Mouse (Mus musculus) cerebellum, adult 9-10 months (tissue): ENCODE measurements around the gene Gjd2.

Source experiments
- DNase-seq: peaks from one replicate; pipeline ENCODE4 v3.0.0; 2022

Gene Gjd2

GRCm38 (mm10) chr2:114013295-114013771, at the start of gene Gjd2:
Gjd2 (minus strand) TSS chr2:114013619.
- DNase-seq, result no peak

- DNase-seq, result no peak
Measured at GRCm38 (mm10) chr2:114060071-114060591, 46.7 kb upstream of the Gjd2 start.

GRCm38 (mm10) chr2:114059608-114060007, 46.2 kb upstream of the Gjd2 start:
- DNase-seq, result no peak

GRCm38 (mm10) chr2:114058226-114058796, 44.9 kb upstream of the Gjd2 start:
- no peak for DNase-seq

GRCm38 (mm10) chr2:114057303-114057853, 44.0 kb upstream of the Gjd2 start:
- DNase-seq, result peak; percentile 65

- no peak for DNase-seq
Measured at GRCm38 (mm10) chr2:114054129-114054528, 40.7 kb upstream of the Gjd2 start.

GRCm38 (mm10) chr2:114052696-114053598, 39.5 kb upstream of the Gjd2 start, which contains the start of gene Actc1:
Actc1 (minus strand) TSS chr2:114053548.
- DNase-seq, result no peak

GRCm38 (mm10) chr2:114051871-114052241, 38.4 kb upstream of the Gjd2 start:
- DNase-seq, result no peak

GRCm38 (mm10) chr2:114051111-114051870, 37.9 kb upstream of the Gjd2 start:
- DNase-seq, result no peak

- DNase-seq, result no peak
Measured at GRCm38 (mm10) chr2:114050150-114050549, 36.7 kb upstream of the Gjd2 start.

- no peak for DNase-seq
Measured at GRCm38 (mm10) chr2:114049372-114049771, 36.0 kb upstream of the Gjd2 start.

GRCm38 (mm10) chr2:114047960-114048611, 34.7 kb upstream of the Gjd2 start:
- no peak for DNase-seq

- DNase-seq, result no peak
Measured at GRCm38 (mm10) chr2:114046151-114046664, 32.8 kb upstream of the Gjd2 start.

GRCm38 (mm10) chr2:114037926-114038325, 24.5 kb upstream of the Gjd2 start:
- DNase-seq, result no peak

GRCm38 (mm10) chr2:114032259-114032658, 18.8 kb upstream of the Gjd2 start:
- no peak for DNase-seq

GRCm38 (mm10) chr2:114023383-114023782, 10.0 kb upstream of the Gjd2 start:
- DNase-seq, result no peak

- no peak for DNase-seq
Measured at GRCm38 (mm10) chr2:114020210-114020563, 6.8 kb upstream of the Gjd2 start.

GRCm38 (mm10) chr2:114019474-114020209, 6.2 kb upstream of the Gjd2 start:
- DNase-seq, result no peak

- DNase-seq, result no peak
Measured at GRCm38 (mm10) chr2:114018136-114018535, 4.7 kb upstream of the Gjd2 start.

GRCm38 (mm10) chr2:114014839-114015238, 1.4 kb upstream of the Gjd2 start:
- DNase-seq, result no peak

GRCm38 (mm10) chr2:114013846-114014245, 427 bp upstream of the Gjd2 start:
- DNase-seq, result peak; percentile 21
